ENCODE assay signal across 28 mouse cellular contexts in the genomic region with DNA sequence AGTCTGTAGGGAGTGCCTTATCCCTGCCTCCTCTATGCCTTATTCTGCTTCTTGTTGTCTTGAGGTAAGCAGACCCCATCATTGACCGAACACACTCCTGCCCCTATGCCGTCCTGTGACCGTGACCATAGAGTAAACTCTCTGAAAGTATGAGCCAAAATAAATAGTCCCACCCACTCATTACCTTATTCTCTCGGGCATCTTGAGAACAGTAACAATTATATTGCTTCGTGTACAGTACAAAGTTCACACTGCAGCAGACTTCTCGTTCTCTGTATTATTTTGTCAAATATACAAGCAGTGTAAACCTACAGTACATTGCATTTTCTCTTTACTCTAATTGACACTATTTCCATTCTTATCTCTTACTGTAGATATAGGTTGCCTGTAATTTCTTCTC.
A peak's percentile ranks its signal among the peaks of the same experiment; 100 is the strongest.
DNase-seq lines count a peak whose midpoint lies in the region; ATAC-seq and TF ChIP-seq lines count a peak whose summit lies in the region.
"Had no signal": no experiment of that assay in that cellular context is flagged by ENCODE, and none has a peak within 500 bp of the region (broad histone marks: within the 10 kb centered on the region; RNA-seq: fewer than 3 reads in every experiment).

No protein-coding gene starts in this region.

- 63% methylated on average over 6 of the region's 6 CpGs for WGBS in intestine, embryonic 15.5 days
- WGBS in intestine, postnatal 0 days, result 29% methylated on average over 6 of the region's 6 CpGs
- WGBS in stomach, embryonic 14.5 days, result 75% methylated on average over 6 of the region's 6 CpGs
- 48% methylated on average over 6 of the region's 6 CpGs for WGBS in stomach, postnatal 0 days

- no peaks in the 10 kb centered on the region for H3K4me1 ChIP-seq in intestine, embryonic 15.5 days (replicated peaks)
- H3K4me1 ChIP-seq in intestine, postnatal 0 days (replicated peaks; ENCODE audit: control insufficient read depth, insufficient read depth, low read length), result no peaks in the 10 kb centered on the region
- no peaks in the 10 kb centered on the region for H3K4me1 ChIP-seq in stomach, embryonic 14.5 days (ENCODE audit: control insufficient read depth, insufficient read depth, low read length)
- no peaks in the 10 kb centered on the region for H3K4me1 ChIP-seq in stomach, postnatal 0 days (replicated peaks; ENCODE audit: control insufficient read depth, insufficient read depth)
- H3K4me1 ChIP-seq: embryonic facial prominence, embryonic 13.5 days; embryonic facial prominence, embryonic 15.5 days; forebrain, embryonic 12.5 days had no signal

- TF ChIP-seq EP300 in stomach, postnatal 0 days (optimal IDR thresholded peaks at IDR 0.05), result no peak

- H3K36me3 ChIP-seq in intestine, embryonic 15.5 days, result no peaks in the 10 kb centered on the region
- H3K36me3 ChIP-seq in intestine, postnatal 0 days (ENCODE audit: control insufficient read depth, insufficient read depth), result no peaks in the 10 kb centered on the region
- no peaks in the 10 kb centered on the region for H3K36me3 ChIP-seq in stomach, embryonic 14.5 days (ENCODE audit: control insufficient read depth, insufficient read depth, low read length)
- no peaks in the 10 kb centered on the region for H3K36me3 ChIP-seq in stomach, postnatal 0 days (ENCODE audit: control insufficient read depth, insufficient read depth, low read length)
- H3K36me3 ChIP-seq: embryonic facial prominence, embryonic 13.5 days; embryonic facial prominence, embryonic 15.5 days; forebrain, embryonic 10.5 days; forebrain, embryonic 12.5 days; G1E had no signal

- ATAC-seq in intestine, embryonic 15.5 days, result peak; percentile 81
- ATAC-seq in intestine, postnatal 0 days, result peak; percentile 31; the same call in 1 of the 2 replicates
- ATAC-seq in stomach, embryonic 14.5 days (ENCODE audit: insufficient number of reproducible peaks, insufficient read depth, low FRiP score, low read depth), result 0 out of 2 replicates have a peak, but pooled peaks have one; percentile 28
- ATAC-seq in stomach, postnatal 0 days (ENCODE audit: low FRiP score, low TSS enrichment), result peak; percentile 72
- ATAC-seq: activated CD4-positive, CD25-positive, alpha-beta regulatory T cell, adult 4 months; CD4-positive, CD25-positive, alpha-beta regulatory T cell, adult 4 months; forebrain, embryonic 14.5 days; Patski had no signal

- H3K4me2 ChIP-seq in intestine, embryonic 15.5 days (replicated peaks), result no peak overlapping the region
- no peak overlapping the region for H3K4me2 ChIP-seq in intestine, postnatal 0 days (replicated peaks; ENCODE audit: low read depth)
- H3K4me2 ChIP-seq in stomach, embryonic 14.5 days (replicated peaks; ENCODE audit: low read depth, low read length), result no peak overlapping the region
- no peak overlapping the region for H3K4me2 ChIP-seq in stomach, postnatal 0 days (replicated peaks; ENCODE audit: low read depth)
- H3K4me2 ChIP-seq: embryonic facial prominence, embryonic 13.5 days; embryonic facial prominence, embryonic 15.5 days; forebrain, embryonic 12.5 days had no signal

- no peaks in the 10 kb centered on the region for H3K27me3 ChIP-seq in intestine, embryonic 15.5 days (replicated peaks)
- H3K27me3 ChIP-seq in intestine, postnatal 0 days (replicated peaks; ENCODE audit: control insufficient read depth, insufficient read depth, low read length), result no peaks in the 10 kb centered on the region
- H3K27me3 ChIP-seq in stomach, embryonic 14.5 days (ENCODE audit: control insufficient read depth, insufficient read depth, low read length), result no peaks in the 10 kb centered on the region
- no peaks in the 10 kb centered on the region for H3K27me3 ChIP-seq in stomach, postnatal 0 days (ENCODE audit: control insufficient read depth, insufficient read depth, low read length)
- H3K27me3 ChIP-seq: CH12.LX; embryonic facial prominence, embryonic 13.5 days; embryonic facial prominence, embryonic 15.5 days; forebrain, embryonic 12.5 days; Patski had no signal

- H3K27ac ChIP-seq in intestine, embryonic 15.5 days, result no peak overlapping the region
- H3K27ac ChIP-seq in intestine, postnatal 0 days (ENCODE audit: low read depth, low read length), result no peak overlapping the region
- H3K27ac ChIP-seq in stomach, embryonic 14.5 days (ENCODE audit: low read length), result no peak overlapping the region
- H3K27ac ChIP-seq in stomach, postnatal 0 days (replicated peaks), result no peak overlapping the region
- H3K27ac ChIP-seq: embryonic facial prominence, embryonic 13.5 days; embryonic facial prominence, embryonic 15.5 days; forebrain, embryonic 10.5 days; forebrain, embryonic 12.5 days had no signal

- no peak overlapping the region for H3K9ac ChIP-seq in intestine, embryonic 15.5 days
- no peak overlapping the region for H3K9ac ChIP-seq in intestine, postnatal 0 days (ENCODE audit: low read depth, low read length)
- H3K9ac ChIP-seq in stomach, embryonic 14.5 days (replicated peaks; ENCODE audit: low read depth, low read length), result no peak overlapping the region
- no peak overlapping the region for H3K9ac ChIP-seq in stomach, postnatal 0 days (ENCODE audit: low read length)
- H3K9ac ChIP-seq: embryonic facial prominence, embryonic 13.5 days; embryonic facial prominence, embryonic 15.5 days; forebrain, embryonic 12.5 days had no signal

- H3K9me3 ChIP-seq in intestine, embryonic 15.5 days, result no peaks in the 10 kb centered on the region
- no peaks in the 10 kb centered on the region for H3K9me3 ChIP-seq in intestine, postnatal 0 days (ENCODE audit: control insufficient read depth)
- H3K9me3 ChIP-seq in stomach, embryonic 14.5 days (ENCODE audit: control insufficient read depth, low read depth, low read length), result no peaks in the 10 kb centered on the region
- H3K9me3 ChIP-seq in stomach, postnatal 0 days (ENCODE audit: control insufficient read depth, low read length), result no peaks in the 10 kb centered on the region
- H3K9me3 ChIP-seq: embryonic facial prominence, embryonic 13.5 days; embryonic facial prominence, embryonic 15.5 days; forebrain, embryonic 10.5 days; forebrain, embryonic 12.5 days; G1E had no signal

- TF ChIP-seq CTCF in intestine, postnatal 0 days (IDR thresholded peaks at IDR 0.05; ENCODE audit: low read depth), result no peak
- TF ChIP-seq CTCF in stomach, postnatal 0 days (IDR thresholded peaks at IDR 0.05; ENCODE audit: low read depth), result no peak

- no peak for DNase-seq in stomach, postnatal 0 days (ENCODE audit: low spot score)
- DNase-seq in layer of hippocampus, adult 9-10 months (ENCODE audit: low spot score), result no peak
- DNase-seq in embryo, embryonic 10 days (ENCODE audit: low spot score), result no peak
- no peak for DNase-seq in heart, adult 18-20 months
- DNase-seq: adrenal gland, adult 8-10 months; adrenal gland, postnatal 14 days; adrenal gland, postnatal 36 days; B cell, adult 2 months; cerebellum, adult 11-12 months; cerebellum, adult 2 months; cerebellum, adult 9-10 months; cerebellum, postnatal 10 days; cerebellum, postnatal 25 days; embryo, embryonic 11 days had no signal

- H3K4me3 ChIP-seq in intestine, embryonic 15.5 days (replicated peaks), result no peak overlapping the region
- no peak overlapping the region for H3K4me3 ChIP-seq in intestine, postnatal 0 days (ENCODE audit: low read depth, low read length)
- H3K4me3 ChIP-seq in stomach, embryonic 14.5 days (ENCODE audit: low read depth, low read length), result no peak overlapping the region
- no peak overlapping the region for H3K4me3 ChIP-seq in stomach, postnatal 0 days (ENCODE audit: low read depth, low read length)
- H3K4me3 ChIP-seq: embryonic facial prominence, embryonic 13.5 days; embryonic facial prominence, embryonic 15.5 days; erythroblast, embryonic 14.5 days; forebrain, embryonic 10.5 days; forebrain, embryonic 12.5 days had no signal

Comparison
In these comparisons a context has a peak if more than half of its experiments do, and no peak if none do; other contexts are left out.
1. ATAC-seq: peak in every context shown above with its lines; median percentile 81 in intestine, embryonic 15.5 days; 72 in stomach, postnatal 0 days; 31 in intestine, postnatal 0 days; 28 in stomach, embryonic 14.5 days.